Mouse (Mus musculus) cortical plate, adult 2 months (tissue): ENCODE results near the gene Thrb.

Source experiments
- CTCF ChIP-seq: fragments of 200-500 bp; IDR thresholded peaks from 2 replicates; pipeline ENCODE4 v1.5.1; 2011; ENCODE audit warnings: mild to moderate bottlenecking, control low read depth, low read length; ENCODE audit not compliant: insufficient read depth; ENCODE audit errors: extremely low read depth
- POLR2A ChIP-seq: fragments of 200-500 bp; IDR thresholded peaks from 2 replicates; pipeline ENCODE4 v1.6.1; 2011; ENCODE audit warnings: mild to moderate bottlenecking, low read length, control low read depth; ENCODE audit not compliant: insufficient read depth; ENCODE audit errors: extremely low read depth

GRCm38 (mm10) chr14:17822754-17823153 lies 162.7 kb downstream of the Thrb start:
- TF ChIP-seq CTCF: no peak
- no peak for TF ChIP-seq POLR2A
